Mouse (Mus musculus) cerebellum, adult 9-11 months (tissue): ENCODE measurements around the gene Gnaq.
A peak's percentile ranks its signal among the peaks of the same experiment; 100 is the strongest.

ENCODE experiments used
- DNase-seq: peaks from one replicate; pipeline ENCODE4 v3.0.0; 2022

Gene Gnaq

DNA sequence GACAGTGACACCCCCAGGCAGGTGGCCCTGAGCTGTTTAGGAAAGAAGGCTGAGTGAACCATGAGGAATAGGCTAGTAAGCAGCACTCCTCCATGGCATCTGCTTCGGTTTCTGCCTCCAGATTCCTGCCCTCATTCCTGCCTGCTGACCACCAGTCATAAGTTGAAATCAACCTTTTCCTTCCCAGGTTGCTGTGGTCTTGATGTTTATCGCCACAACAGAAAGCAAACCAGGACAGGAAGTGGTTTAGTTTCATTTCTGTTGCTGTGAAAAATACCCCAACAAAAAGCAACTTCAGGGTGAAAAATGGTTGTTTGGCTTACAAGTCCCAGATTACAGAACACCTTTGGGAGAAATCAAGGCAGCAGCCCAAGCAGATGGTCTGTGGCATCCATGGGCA lies 249.8 kb downstream of the Gnaq start:
- no peak for DNase-seq

- no peak for DNase-seq
Measured at GRCm38 (mm10) chr19:16383127-16383526, 250.5 kb downstream of the Gnaq start.

DNA sequence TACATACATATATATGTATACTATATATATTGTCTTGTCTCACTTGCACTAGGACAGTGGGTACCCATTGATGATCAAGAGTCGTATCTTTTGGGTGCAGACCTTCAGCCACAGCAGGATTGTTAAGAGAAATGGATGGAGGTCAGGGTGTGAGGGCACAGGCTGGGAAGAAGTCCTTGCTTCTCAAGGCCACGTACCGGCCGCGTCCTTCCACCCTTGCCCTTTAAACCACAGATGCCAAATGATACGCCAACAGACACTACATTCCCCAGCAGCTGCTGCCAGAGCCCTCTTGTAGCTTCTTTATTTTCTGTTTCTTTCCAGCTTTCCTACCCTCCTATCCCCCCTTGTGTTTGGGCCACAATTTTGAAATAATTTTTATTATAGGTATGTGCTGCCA lies 251.5 kb downstream of the Gnaq start:
- DNase-seq: no peak

GRCm38 (mm10) chr19:16384957-16385356 lies 252.3 kb downstream of the Gnaq start:
- no peak for DNase-seq

DNA sequence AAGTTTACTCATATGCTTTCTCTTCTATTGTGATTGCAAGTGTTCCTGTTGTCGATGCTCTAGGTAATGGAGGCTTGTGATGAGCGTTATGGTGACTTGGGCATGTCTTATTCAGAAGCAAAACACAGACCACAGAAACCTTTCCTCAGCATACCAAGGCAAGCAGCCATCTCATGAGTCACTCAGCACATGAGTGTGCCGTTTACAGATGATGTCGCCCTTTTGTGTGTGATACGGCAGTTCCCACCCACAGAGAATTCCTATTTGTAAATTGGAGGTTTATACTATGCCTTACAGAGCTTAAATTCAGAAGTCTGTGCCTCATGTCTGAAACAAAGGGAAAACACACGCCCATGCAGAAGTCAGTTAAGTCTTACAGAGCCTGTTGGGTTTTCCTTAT lies 253.9 kb downstream of the Gnaq start:
- no peak for DNase-seq

DNA sequence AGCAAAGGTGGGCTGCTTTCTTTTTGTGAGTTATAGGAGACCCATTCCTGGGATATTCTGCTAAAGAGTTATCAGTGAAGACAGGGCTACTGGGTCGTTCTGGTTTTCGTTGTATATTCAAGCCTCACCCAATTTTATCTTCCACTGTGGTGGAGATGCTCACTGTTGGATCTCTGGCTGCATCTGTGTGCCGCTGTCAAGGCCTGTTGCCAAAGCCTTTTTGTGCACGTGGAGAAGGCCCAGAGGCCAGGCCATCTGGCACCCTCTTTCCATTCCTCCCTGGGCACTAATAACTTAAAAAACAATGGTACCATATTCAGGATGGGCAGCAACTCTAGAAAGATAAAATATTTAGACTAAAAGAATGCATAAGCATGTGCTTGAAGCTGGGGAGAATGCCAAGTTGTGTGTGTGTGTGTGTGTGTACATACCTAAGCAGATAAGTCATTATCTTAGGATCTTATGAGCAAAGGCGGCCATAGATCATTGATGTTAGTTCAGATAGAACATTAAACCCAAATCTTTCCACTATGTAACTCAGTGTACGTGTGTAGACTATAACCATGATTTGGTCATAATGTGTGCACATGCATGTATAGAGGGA lies 257.7 kb downstream of the Gnaq start:
- no peak for DNase-seq

DNA sequence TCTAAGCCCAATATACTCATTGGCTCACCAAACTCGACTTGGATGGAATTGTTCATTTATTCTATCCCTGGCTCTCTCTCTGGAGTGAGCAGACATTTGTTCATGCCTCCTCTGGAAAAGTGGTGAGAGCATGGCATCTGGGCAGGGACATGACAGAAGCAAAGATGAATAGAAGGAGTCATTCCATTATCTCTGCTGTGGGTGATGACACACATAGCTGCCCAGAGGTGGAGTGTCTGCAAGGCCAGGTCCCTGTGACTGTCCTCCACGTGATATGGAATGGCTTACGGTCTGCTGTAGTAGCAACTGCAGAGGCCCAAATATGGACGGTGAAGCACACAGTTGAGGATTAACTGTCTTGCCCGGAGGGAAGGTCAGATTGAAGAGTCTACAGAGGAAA lies 261.8 kb downstream of the Gnaq start:
- DNase-seq: no peak

- DNase-seq: no peak
Measured at GRCm38 (mm10) chr19:16403101-16403500, 270.5 kb downstream of the Gnaq start.

GRCm38 (mm10) chr19:16407727-16408126 lies 275.1 kb downstream of the Gnaq start:
- DNase-seq: no peak

GRCm38 (mm10) chr19:16411302-16411701 lies 278.7 kb downstream of the Gnaq start:
- no peak for DNase-seq

DNA sequence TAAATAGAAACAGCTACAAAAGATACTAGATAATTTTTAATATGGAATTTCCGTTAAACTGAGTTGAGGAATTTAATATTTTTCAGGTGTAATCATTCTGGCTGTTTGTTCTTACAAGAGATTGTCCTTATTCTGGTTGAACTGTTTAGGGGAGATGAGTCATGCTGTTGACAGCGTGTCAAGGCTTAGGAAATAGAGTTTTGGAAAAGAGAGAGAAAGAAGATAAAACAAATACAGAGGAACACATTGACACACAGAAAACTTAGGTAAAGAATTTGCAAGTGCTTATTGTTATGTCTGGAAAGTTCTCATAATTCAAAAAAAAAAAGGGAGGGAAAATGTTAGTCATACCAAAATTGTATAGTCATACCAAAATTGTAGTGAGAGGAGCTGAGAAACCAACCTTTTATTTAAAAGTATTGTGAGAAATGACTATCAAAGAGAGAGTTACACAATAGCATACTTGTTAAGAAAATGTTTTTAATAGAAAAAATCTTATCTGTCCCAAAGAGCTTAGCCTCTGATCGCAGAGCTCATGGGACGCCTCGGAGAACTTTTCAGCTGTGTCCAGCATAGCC lies 285.5 kb downstream of the Gnaq start:
- DNase-seq: no peak

- no peak for DNase-seq
Measured at GRCm38 (mm10) chr19:16425596-16425995, 293.0 kb downstream of the Gnaq start.

- DNase-seq: no peak
Measured at GRCm38 (mm10) chr19:16431368-16431767, 298.7 kb downstream of the Gnaq start.

DNA sequence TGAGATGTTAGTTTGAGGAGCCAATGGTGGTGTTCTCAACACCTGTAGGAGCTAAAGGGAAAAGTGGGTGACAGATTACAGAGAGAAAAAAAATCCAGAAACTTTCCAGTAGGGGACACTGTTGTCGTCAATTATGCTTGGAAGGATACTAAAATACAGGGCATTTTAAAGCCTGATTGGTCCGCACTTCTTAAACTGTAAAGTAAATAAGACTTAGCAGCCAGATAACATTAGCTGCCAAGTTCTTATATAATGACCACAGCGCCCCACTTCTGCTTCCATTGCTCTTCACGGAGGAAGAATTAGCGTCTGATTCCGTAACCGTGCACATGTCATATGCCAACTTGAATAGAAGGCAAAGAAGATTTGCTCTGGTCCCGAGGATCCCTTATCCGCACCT lies 302.2 kb downstream of the Gnaq start:
- no peak for DNase-seq

GRCm38 (mm10) chr19:16435531-16436231 lies 303.1 kb downstream of the Gnaq start, which contains the start of gene Gna14:
Gna14 (plus strand) TSS chr19:16435762.
- DNase-seq: peak; percentile 32

- DNase-seq: no peak
Measured at GRCm38 (mm10) chr19:16436335-16437169, 303.9 kb downstream of the Gnaq start.
